Mouse (Mus musculus) megakaryocyte, embryonic 14.5 days (primary cell): ENCODE results near the gene Necab2.

Experiments used
- FLI1 ChIP-seq: IDR thresholded peaks from 2 replicates; pipeline ENCODE4 v1.6.1; 2012; ENCODE audit warnings: low read length, inconsistent platforms, mixed read lengths
- GATA1 ChIP-seq: IDR thresholded peaks from 3 replicates; pipeline ENCODE4 v1.6.1; 2012; ENCODE audit warnings: mixed read lengths, low read length, inconsistent platforms, borderline replicate concordance

DNA sequence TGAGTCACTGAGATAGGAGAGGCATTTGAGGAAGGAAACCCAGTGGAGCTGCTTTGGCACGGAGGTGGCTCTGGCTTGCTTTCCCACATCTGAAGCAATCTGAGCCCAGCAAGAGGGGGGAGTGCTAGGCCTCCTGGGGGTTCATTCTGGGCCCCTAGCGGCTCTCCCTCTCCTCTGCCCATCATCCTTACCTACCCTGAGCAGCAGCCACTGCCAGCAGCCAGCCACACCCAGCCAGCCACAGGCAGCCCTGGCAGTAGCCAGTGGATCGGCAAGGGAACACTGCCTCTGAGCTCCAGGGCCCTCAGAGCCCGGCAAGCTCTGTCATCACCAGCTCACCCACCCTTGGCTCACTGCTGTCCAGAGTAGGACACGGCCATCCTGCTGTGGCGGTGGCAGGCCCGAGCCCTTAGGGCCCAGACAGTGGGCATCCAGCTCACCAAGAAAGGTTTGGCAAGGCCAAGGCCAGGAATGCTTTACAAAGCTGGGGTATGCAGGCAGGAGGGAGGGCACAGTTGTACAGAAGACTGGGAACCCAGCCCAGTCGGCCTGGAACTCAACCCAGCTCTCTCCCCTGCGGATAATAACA is 24.3 kb upstream of the Necab2 start:
- TF ChIP-seq FLI1 (no peak), GATA1 (no peak)
